Mouse (Mus musculus) forebrain, embryonic 14.5 days (tissue): Measurements from ENCODE around the gene Cfap97d1. TPM values are rescaled to one million over a fixed set of nuclear protein-coding genes. Genes with fewer than 3 reads are reported as not detected.

Experiments used
- ATAC-seq: fragments of 200-750 bp; cut with Nextera tagmentation; 2 replicates; pipeline ENCODE4 v1.8.0; 2017; ENCODE audit warnings: mild to moderate bottlenecking, moderate library complexity
- DNase-seq: peaks from one replicate; pipeline ENCODE4 v3.0.0-alpha.2; 2015; ENCODE audit warnings: low spot score
- H3K27ac ChIP-seq: fragments of 300-500 bp; sonication (generic); 2 replicates; pipeline ENCODE4 v1.5.1; 2014; ENCODE audit warnings: low read depth, mild to moderate bottlenecking, control low read depth, low read length, moderate library complexity
- H3K27me3 ChIP-seq: fragments of 300-500 bp; sonication (generic); replicated peaks from 2 replicates; pipeline ENCODE4 v1.6.1; 2014; ENCODE audit warnings: low read length, control low read depth, mixed read lengths; ENCODE audit not compliant: control insufficient read depth, insufficient read depth
- H3K36me3 ChIP-seq: fragments of 300-500 bp; sonication (generic); 2 replicates; pipeline ENCODE4 v1.6.1; 2014; ENCODE audit warnings: low read length, control low read depth; ENCODE audit not compliant: control insufficient read depth, insufficient read depth
- H3K4me1 ChIP-seq: fragments of 300-500 bp; sonication (generic); 2 replicates; pipeline ENCODE4 v1.6.1; 2014; ENCODE audit warnings: antibody characterized with exemption, low read length, control low read depth; ENCODE audit not compliant: control insufficient read depth, insufficient read depth
- H3K4me2 ChIP-seq: fragments of 300-500 bp; sonication (generic); 2 replicates; pipeline ENCODE4 v1.6.1; 2014; ENCODE audit warnings: mild to moderate bottlenecking, control low read depth, low read length
- H3K4me3 ChIP-seq: fragments of 300-500 bp; sonication (generic); 2 replicates; pipeline ENCODE4 v1.5.1; 2014; ENCODE audit warnings: low read depth, low read length, control low read depth
- H3K9ac ChIP-seq: fragments of 300-500 bp; sonication (generic); 2 replicates; pipeline ENCODE4 v1.6.1; 2014; ENCODE audit warnings: mild to moderate bottlenecking, low read length, control low read depth, moderate library complexity
- H3K9me3 ChIP-seq: fragments of 300-500 bp; sonication (generic); replicated peaks from 2 replicates; pipeline ENCODE4 v1.6.1; 2016; ENCODE audit warnings: low read length, control low read depth, mixed read lengths; ENCODE audit not compliant: control insufficient read depth
- WGBS: fragments of 180-500 bp; shearing (Covaris S2); extraction: QIAGEN DNeasy Blood & Tissue Kit; methylation state at CpG from one replicate; pipeline ENCODE4 v1.1.7; 2014; 5-methylcytosine and 5-hydroxymethylcytosine counted together
- polyA plus RNA-seq: library from polyadenylated mRNA; unstranded; fragments of >200 nt; fragmentation: Nextera tagmentation; extraction: Ambion mirVana; gene quantifications from 2 replicates; pipeline ENCODE4 v1.2.1, GENCODE M21; 2014

Gene Cfap97d1
- polyA plus RNA-seq, 1 experiment from 2014 or later, result not detected

DNA sequence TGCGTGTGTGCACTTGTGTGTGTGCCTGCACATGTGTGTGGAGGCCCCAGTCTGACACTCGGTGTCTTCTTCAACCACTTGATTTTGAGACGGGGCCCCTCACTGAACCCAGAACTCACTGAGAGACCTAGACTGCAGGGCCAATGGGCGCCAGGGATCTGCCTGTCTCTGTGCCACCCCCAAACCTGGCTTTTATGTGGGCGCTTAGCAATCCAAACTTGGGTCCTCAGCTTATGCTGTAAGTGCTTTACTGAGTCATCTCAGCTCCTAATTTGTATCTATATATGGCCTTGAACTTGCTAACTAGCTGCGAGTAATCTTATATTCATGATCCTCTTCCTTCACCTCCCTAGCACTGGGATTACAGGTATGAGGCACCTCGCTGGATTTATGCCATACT lies 8.3 kb downstream of the Cfap97d1 start:
- Histone ChIP-seq H3K9me3 (no peaks in the 10 kb centered on the region), H3K9ac (no peak overlapping the region), H3K4me3 (no peak overlapping the region), H3K27ac (no peak overlapping the region), H3K4me1 (0 out of 2 replicates have a peak, but pooled peaks cover under 1% of the 10 kb centered on the region), H3K27me3 (no peaks in the 10 kb centered on the region), H3K36me3 (peaks cover 3% of the 10 kb centered on the region; the same call in 1 of the 2 replicates), H3K4me2 (no peak overlapping the region)
- DNase-seq, result no peak
- 90% methylated on average over 7 of the region's 7 CpGs for WGBS
- no peak for ATAC-seq

DNA sequence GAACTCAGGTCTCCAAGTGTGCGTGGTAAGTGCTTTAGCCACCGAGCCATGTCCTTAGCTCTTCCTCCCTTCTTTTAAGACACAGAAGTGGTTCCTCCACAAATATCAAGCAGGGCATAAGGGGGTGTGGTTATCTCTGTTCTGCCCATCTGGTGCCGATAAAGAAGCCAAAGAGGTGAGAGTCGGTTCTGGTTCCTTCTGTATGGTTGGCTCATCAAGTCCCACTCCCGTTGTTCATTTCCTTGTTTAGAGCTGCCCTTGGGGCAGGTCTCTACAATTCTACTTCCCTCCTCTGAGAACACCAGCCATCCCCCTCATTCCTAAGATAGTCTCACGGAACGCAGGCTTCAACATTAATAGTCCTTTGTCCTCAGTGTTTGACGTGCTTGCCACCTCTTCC lies 10.0 kb downstream of the Cfap97d1 start:
- ATAC-seq, result no peak
- 83% methylated on average over 8 of the region's 8 CpGs for WGBS
- H3K9me3 ChIP-seq, result no peaks in the 10 kb centered on the region
- no peak overlapping the region for H3K27ac ChIP-seq
- DNase-seq, result no peak
- no peak overlapping the region for H3K9ac ChIP-seq
- no peak overlapping the region for H3K4me2 ChIP-seq
- H3K4me1 ChIP-seq, result no peaks in the 10 kb centered on the region
- peaks cover 6% of the 10 kb centered on the region; the same call in 1 of the 2 replicates for H3K36me3 ChIP-seq
- no peak overlapping the region for H3K4me3 ChIP-seq
- no peaks in the 10 kb centered on the region for H3K27me3 ChIP-seq

DNA sequence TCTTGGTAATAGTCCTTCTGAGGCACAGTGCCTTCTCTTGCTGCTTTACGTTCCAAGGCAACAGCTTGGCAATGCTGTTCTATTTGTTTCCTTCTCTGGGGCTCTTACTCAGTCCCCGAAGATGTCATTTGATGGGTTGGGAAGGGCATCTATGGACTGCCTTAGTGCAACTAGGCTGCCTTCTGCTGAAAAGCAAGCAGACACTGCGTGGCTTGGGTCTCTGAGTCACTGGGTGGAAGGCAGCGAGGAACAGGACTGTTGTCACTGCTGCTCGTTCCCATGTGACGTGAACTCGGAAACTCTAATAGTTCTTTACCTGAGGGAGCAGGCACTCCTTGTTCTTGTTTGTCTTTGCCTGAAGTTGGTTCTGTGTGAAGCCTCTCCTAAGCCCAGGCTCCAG lies 11.9 kb downstream of the Cfap97d1 start:
- no peak overlapping the region for H3K27ac ChIP-seq

DNA sequence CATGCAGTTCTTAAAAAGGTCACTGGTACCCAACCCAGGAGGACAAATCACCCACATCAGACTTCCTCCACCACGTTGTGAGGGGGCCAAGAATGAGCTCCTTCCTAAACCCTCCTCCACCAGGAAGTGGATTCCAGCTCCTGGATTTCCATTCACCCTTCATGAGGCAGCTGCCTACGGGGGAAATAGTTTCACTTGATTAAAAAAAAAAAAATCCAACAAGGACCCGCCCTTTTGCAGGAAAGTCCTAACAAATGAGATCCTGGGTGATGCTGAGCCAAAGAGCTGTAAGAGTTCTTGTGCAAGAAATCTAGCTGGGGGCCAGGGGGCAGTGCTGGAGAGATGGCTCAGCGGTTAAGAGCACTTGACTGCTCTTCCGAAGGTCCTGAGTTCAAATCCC lies 14.2 kb downstream of the Cfap97d1 start:
- H3K9ac ChIP-seq, result no peak overlapping the region
- no peaks in the 10 kb centered on the region for H3K4me1 ChIP-seq
- DNase-seq (no peak), ATAC-seq (no peak)
- no peaks in the 10 kb centered on the region for H3K9me3 ChIP-seq
- H3K4me3 ChIP-seq, result no peak overlapping the region
- peaks cover 21% of the 10 kb centered on the region for H3K36me3 ChIP-seq
- H3K4me2 ChIP-seq, result no peak overlapping the region
- no peak overlapping the region for H3K27ac ChIP-seq
- 57% methylated on average over 5 of the region's 5 CpGs for WGBS
- no peaks in the 10 kb centered on the region for H3K27me3 ChIP-seq

More for the DNA sequence above, 11.9 kb downstream of the Cfap97d1 start:
- no peak overlapping the region for H3K4me3 ChIP-seq
- no peak for DNase-seq
- no peak for ATAC-seq
- no peaks in the 10 kb centered on the region for H3K4me1 ChIP-seq
- H3K36me3 ChIP-seq, result peaks cover 14% of the 10 kb centered on the region
- H3K9ac ChIP-seq, result no peak overlapping the region
- no peaks in the 10 kb centered on the region for H3K27me3 ChIP-seq
- H3K4me2 ChIP-seq, result no peak overlapping the region
- WGBS, result 94% methylated on average over 7 of the region's 7 CpGs
- no peaks in the 10 kb centered on the region for H3K9me3 ChIP-seq

DNA sequence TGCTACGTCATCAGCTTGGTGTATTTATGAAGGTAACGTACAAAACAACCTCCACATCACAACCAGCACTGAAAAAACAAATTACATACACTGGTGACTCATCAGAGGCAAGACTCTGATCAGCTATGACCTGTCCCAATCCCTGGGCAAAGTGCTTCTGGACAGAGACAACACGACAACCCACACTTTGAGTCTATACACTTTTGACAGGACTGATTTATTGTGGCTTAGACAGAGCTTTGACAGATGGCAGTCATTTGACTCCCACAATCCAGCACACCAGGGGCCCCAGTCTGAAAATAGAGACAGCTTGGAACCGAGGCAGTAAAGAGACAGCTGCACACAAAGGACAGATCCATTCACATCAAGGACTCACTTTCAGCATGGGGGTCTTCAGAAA lies 15.4 kb downstream of the Cfap97d1 start:
- no peak for ATAC-seq
- 69% methylated on average over 4 of the region's 4 CpGs for WGBS

DNA sequence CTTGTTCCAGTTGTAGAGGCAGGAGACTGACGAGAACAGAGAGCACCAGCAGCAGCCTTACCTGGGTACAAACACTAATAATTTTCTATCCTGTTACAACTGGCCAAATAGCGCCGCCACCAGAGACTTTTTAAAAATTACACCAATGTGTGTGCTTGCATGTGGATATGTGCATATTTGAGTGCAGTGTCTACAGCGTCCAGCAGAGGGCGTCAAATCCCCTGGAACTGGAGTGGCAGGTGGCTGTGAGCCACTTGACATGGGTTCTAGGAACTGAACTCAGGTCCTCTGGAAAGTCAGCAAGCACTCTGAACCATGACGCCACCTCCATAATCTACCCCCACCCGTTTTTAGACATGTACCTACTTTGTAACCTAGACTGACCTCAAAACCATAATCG lies 20.2 kb downstream of the Cfap97d1 start:
- H3K4me2 ChIP-seq, result no peak overlapping the region
- H3K27me3 ChIP-seq, result no peaks in the 10 kb centered on the region
- H3K9ac ChIP-seq, result no peak overlapping the region
- no peak overlapping the region for H3K27ac ChIP-seq
- H3K4me3 ChIP-seq, result no peak overlapping the region
- no peaks in the 10 kb centered on the region for H3K9me3 ChIP-seq
- H3K4me1 ChIP-seq, result peaks cover under 1% of the 10 kb centered on the region; the same call in 1 of the 2 replicates
- WGBS, result 94% methylated on average over 8 of the region's 8 CpGs
- DNase-seq (no peak), ATAC-seq (no peak)
- H3K36me3 ChIP-seq, result peaks cover 54% of the 10 kb centered on the region

More for the DNA sequence above, 15.4 kb downstream of the Cfap97d1 start:
- DNase-seq, result no peak
- H3K9ac ChIP-seq, result no peak overlapping the region
- H3K4me1 ChIP-seq, result no peaks in the 10 kb centered on the region
- peaks cover 22% of the 10 kb centered on the region for H3K36me3 ChIP-seq
- no peak overlapping the region for H3K4me2 ChIP-seq
- H3K27ac ChIP-seq, result no peak overlapping the region
- no peaks in the 10 kb centered on the region for H3K9me3 ChIP-seq
- H3K27me3 ChIP-seq, result no peaks in the 10 kb centered on the region
- H3K4me3 ChIP-seq, result no peak overlapping the region

DNA sequence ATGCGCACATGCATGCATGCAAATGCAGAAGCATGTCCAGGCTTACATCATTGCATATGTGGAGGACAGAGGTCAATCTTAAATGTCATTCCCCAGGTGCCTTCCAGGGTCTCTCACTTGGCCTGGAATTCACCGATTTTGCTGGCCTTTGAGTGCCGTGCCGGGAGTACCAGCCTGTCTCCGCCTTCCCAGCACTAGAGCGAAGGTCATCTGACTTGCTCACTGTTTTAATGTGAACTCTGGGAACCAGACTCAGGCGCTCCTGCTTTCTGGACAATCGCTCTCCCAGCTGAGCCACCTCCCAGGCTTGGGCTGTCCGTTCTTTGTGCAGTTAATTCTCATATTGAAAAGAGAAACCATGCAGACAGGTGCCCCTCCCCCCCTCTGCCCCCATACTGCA lies 22.2 kb downstream of the Cfap97d1 start:
- no peak overlapping the region for H3K9ac ChIP-seq
- no peak overlapping the region for H3K4me2 ChIP-seq
- H3K27ac ChIP-seq, result no peak overlapping the region
- H3K9me3 ChIP-seq, result no peaks in the 10 kb centered on the region
- no peak overlapping the region for H3K4me3 ChIP-seq
- 59% methylated on average over 9 of the region's 9 CpGs for WGBS
- peaks cover 61% of the 10 kb centered on the region for H3K36me3 ChIP-seq
- DNase-seq, result no peak
- peaks cover 14% of the 10 kb centered on the region for H3K4me1 ChIP-seq
- H3K27me3 ChIP-seq, result no peaks in the 10 kb centered on the region
- ATAC-seq, result no peak

DNA sequence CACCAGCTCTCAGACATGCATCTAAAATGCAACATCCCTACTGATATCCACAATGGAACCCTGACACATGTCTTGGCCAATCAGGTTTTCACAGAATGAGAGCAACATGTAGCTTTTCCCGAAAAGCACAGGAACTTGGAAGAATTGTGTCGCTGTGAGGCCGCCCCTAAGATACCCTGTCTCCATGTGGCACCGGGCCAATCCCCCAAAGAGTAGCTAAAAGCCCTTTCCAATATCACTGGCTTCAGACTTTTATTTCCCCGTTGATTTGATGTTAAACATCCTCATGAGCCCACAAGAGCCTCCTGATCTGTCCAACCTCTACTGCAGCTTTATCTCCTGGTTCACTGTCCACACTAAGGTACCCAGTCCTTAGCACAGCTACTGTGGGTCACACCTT lies 22.6 kb downstream of the Cfap97d1 start:
- no peaks in the 10 kb centered on the region for H3K9me3 ChIP-seq
- no peak overlapping the region for H3K9ac ChIP-seq
- no peak overlapping the region for H3K27ac ChIP-seq
- ATAC-seq, result no peak
- H3K27me3 ChIP-seq, result no peaks in the 10 kb centered on the region
- H3K4me2 ChIP-seq, result no peak overlapping the region
- H3K4me3 ChIP-seq, result no peak overlapping the region
- peaks cover 64% of the 10 kb centered on the region for H3K36me3 ChIP-seq
- H3K4me1 ChIP-seq, result peaks cover 14% of the 10 kb centered on the region
- 73% methylated on average over 5 of the region's 5 CpGs for WGBS
- DNase-seq, result no peak

DNA sequence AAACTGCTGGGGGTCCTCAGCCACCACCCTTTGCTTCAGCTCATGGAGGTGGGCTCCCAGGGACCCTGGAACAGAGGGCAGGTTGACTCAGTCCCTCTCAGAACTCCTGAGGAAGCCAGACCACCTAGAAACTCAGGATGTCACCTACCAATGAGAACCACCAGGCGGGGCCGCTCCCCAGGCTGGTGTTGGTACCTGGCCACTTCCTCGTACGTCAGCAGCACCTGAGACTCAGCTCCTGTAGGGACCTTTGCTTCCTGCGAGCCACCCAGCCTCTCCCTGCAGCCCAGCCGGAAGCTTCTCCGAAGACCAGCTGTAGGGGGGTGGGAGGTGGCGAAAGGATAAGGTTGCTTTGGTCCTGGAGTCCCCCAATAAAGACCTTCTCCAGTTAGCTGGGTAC lies 24.3 kb downstream of the Cfap97d1 start:
- Histone ChIP-seq H3K4me1 (peaks cover 14% of the 10 kb centered on the region), H3K27ac (no peak overlapping the region), H3K9ac (no peak overlapping the region), H3K4me3 (no peak overlapping the region), H3K4me2 (no peak overlapping the region), H3K27me3 (no peaks in the 10 kb centered on the region), H3K36me3 (peaks cover 74% of the 10 kb centered on the region), H3K9me3 (no peaks in the 10 kb centered on the region)
- 98% methylated on average over 8 of the region's 8 CpGs for WGBS
- DNase-seq (no peak), ATAC-seq (no peak)
